Mouse (Mus musculus): ENCODE measurements at regions not wholly inside any gene's neighbourhood (a gene's known extent, or its start where the extent isn't known, plus 50 kb on each side); places are given as distances from the start of the nearest gene placed in this dataset.

GRCm38 (mm10) chr9:32927656-32928055, 291.6 kb downstream of the Ets1 start:
- 92% methylated on average over 1 of the region's 1 CpGs for WGBS
- Histone ChIP-seq H3K27ac (ENCODE audit: insufficient read depth, low read depth, low read length) (peak overlapping the region; percentile 54; the same call in 1 of the 2 replicates), H3K4me1 (ENCODE audit: control insufficient read depth, insufficient read depth, insufficient read length, low read length) (no peaks in the 10 kb centered on the region), H3K4me3 (ENCODE audit: low read depth, low read length) (no peak overlapping the region), H3K36me3 (ENCODE audit: control insufficient read depth, insufficient read depth, low read length) (no peaks in the 10 kb centered on the region), H3K27me3 (ENCODE audit: control insufficient read depth, insufficient read depth, low read length) (no peaks in the 10 kb centered on the region)
- TF ChIP-seq CTCF (IDR thresholded peaks at IDR 0.05; ENCODE audit: extremely low read depth, insufficient read length, insufficient replicate concordance, low read depth, low read length) = no peak

GRCm38 (mm10) chr9:32928289-32929000, 292.4 kb downstream of the Ets1 start:
- Histone ChIP-seq H3K27ac (ENCODE audit: insufficient read depth, low read depth, low read length) (peak overlapping the region; percentile 70), H3K36me3 (ENCODE audit: control insufficient read depth, insufficient read depth, low read length) (no peaks in the 10 kb centered on the region), H3K27me3 (ENCODE audit: control insufficient read depth, insufficient read depth, low read length) (no peaks in the 10 kb centered on the region), H3K4me1 (ENCODE audit: control insufficient read depth, insufficient read depth, insufficient read length, low read length) (peaks cover 4% of the 10 kb centered on the region; the same call in 1 of the 2 replicates), H3K4me3 (ENCODE audit: low read depth, low read length) (no peak overlapping the region)
- WGBS = 74% methylated on average over 8 of the region's 8 CpGs
- no peak for TF ChIP-seq CTCF (IDR thresholded peaks at IDR 0.05; ENCODE audit: extremely low read depth, insufficient read length, insufficient replicate concordance, low read depth, low read length)
- TF ChIP-seq POLR2A (IDR thresholded peaks at IDR 0.05; ENCODE audit: low read depth, low read length) = no peak

- Histone ChIP-seq H3K27ac (ENCODE audit: insufficient read depth, low read depth, low read length) (no peak overlapping the region), H3K36me3 (ENCODE audit: control insufficient read depth, insufficient read depth, low read length) (no peaks in the 10 kb centered on the region), H3K4me3 (ENCODE audit: low read depth, low read length) (no peak overlapping the region), H3K27me3 (ENCODE audit: control insufficient read depth, insufficient read depth, low read length) (no peaks in the 10 kb centered on the region), H3K4me1 (ENCODE audit: control insufficient read depth, insufficient read depth, insufficient read length, low read length) (peaks cover 4% of the 10 kb centered on the region; the same call in 1 of the 2 replicates)
- WGBS = 71% methylated on average over 1 of the region's 1 CpGs
- TF ChIP-seq POLR2A (IDR thresholded peaks at IDR 0.05; ENCODE audit: low read depth, low read length) (no peak), CTCF (IDR thresholded peaks at IDR 0.05; ENCODE audit: extremely low read depth, insufficient read length, insufficient replicate concordance, low read depth, low read length) (no peak)
These were observed 293.3 kb downstream of the Ets1 start for GRCm38 (mm10) chr9:32929331-32929730.

GRCm38 (mm10) chr9:32929826-32930225, 293.8 kb downstream of the Ets1 start:
- peaks cover 4% of the 10 kb centered on the region; the same call in 1 of the 2 replicates for H3K4me1 ChIP-seq (ENCODE audit: control insufficient read depth, insufficient read depth, insufficient read length, low read length)
- TF ChIP-seq POLR2A (IDR thresholded peaks at IDR 0.05; ENCODE audit: low read depth, low read length) (no peak), CTCF (IDR thresholded peaks at IDR 0.05; ENCODE audit: extremely low read depth, insufficient read length, insufficient replicate concordance, low read depth, low read length) (no peak)
- no peak overlapping the region for H3K4me3 ChIP-seq (ENCODE audit: low read depth, low read length)
- 95% methylated on average over 3 of the region's 3 CpGs for WGBS
- no peak overlapping the region for H3K27ac ChIP-seq (ENCODE audit: insufficient read depth, low read depth, low read length)
- H3K36me3 ChIP-seq (ENCODE audit: control insufficient read depth, insufficient read depth, low read length) = no peaks in the 10 kb centered on the region
- no peaks in the 10 kb centered on the region for H3K27me3 ChIP-seq (ENCODE audit: control insufficient read depth, insufficient read depth, low read length)

- WGBS = 84% methylated on average over 10 of the region's 10 CpGs
- peaks cover 4% of the 10 kb centered on the region; the same call in 1 of the 2 replicates for H3K4me1 ChIP-seq (ENCODE audit: control insufficient read depth, insufficient read depth, insufficient read length, low read length)
- no peaks in the 10 kb centered on the region for H3K27me3 ChIP-seq (ENCODE audit: control insufficient read depth, insufficient read depth, low read length)
- H3K4me3 ChIP-seq (ENCODE audit: low read depth, low read length) = no peak overlapping the region
- H3K36me3 ChIP-seq (ENCODE audit: control insufficient read depth, insufficient read depth, low read length) = no peaks in the 10 kb centered on the region
- TF ChIP-seq CTCF (IDR thresholded peaks at IDR 0.05; ENCODE audit: extremely low read depth, insufficient read length, insufficient replicate concordance, low read depth, low read length) (no peak), POLR2A (IDR thresholded peaks at IDR 0.05; ENCODE audit: low read depth, low read length) (no peak)
- no peak overlapping the region for H3K27ac ChIP-seq (ENCODE audit: insufficient read depth, low read depth, low read length)
These were observed 295.4 kb downstream of the Ets1 start for GRCm38 (mm10) chr9:32931266-32932005.

- Histone ChIP-seq H3K4me3 (ENCODE audit: low read depth, low read length) (no peak overlapping the region), H3K4me1 (ENCODE audit: control insufficient read depth, insufficient read depth, insufficient read length, low read length) (peaks cover 4% of the 10 kb centered on the region; the same call in 1 of the 2 replicates), H3K27me3 (ENCODE audit: control insufficient read depth, insufficient read depth, low read length) (no peaks in the 10 kb centered on the region), H3K27ac (ENCODE audit: insufficient read depth, low read depth, low read length) (peak overlapping the region; percentile 26; the same call in 1 of the 2 replicates), H3K36me3 (ENCODE audit: control insufficient read depth, insufficient read depth, low read length) (no peaks in the 10 kb centered on the region)
- 37% methylated on average over 7 of the region's 7 CpGs for WGBS
- no peak for TF ChIP-seq POLR2A (IDR thresholded peaks at IDR 0.05; ENCODE audit: low read depth, low read length)
These were observed 297.4 kb downstream of the Ets1 start for GRCm38 (mm10) chr9:32933237-32934071.
